Mouse (Mus musculus) MEL (cell line): ENCODE measurements at regions not wholly inside any gene's neighbourhood (a gene's known extent, or its start where the extent isn't known, plus 50 kb on each side); places are given as distances from the start of the nearest gene placed in this dataset.

ENCODE experiments used
- DNase-seq: peaks from one replicate; pipeline ENCODE4 v3.0.0; 2011; ENCODE audit warnings: low read depth, low spot score
- H3K27ac ChIP-seq: 2 replicates; pipeline ENCODE4 v1.5.1; 2012; ENCODE audit warnings: low read depth, mild to moderate bottlenecking, control low read depth, low read length, moderate library complexity; ENCODE audit not compliant: control insufficient read depth
- H3K27me3 ChIP-seq, 2 experiments: fragments of 150-350 bp in 1 of 2; sonication (generic) in 1 of 2; 2 replicates each; pipeline ENCODE4 v1.6.1; 2012; ENCODE audit warnings: low read length in 2 of 2, mild to moderate bottlenecking in 2 of 2, improper control_type of control experiment in 1 of 2, moderate library complexity in 1 of 2; ENCODE audit not compliant: insufficient read depth in 2 of 2, control insufficient read depth in 1 of 2
- H3K36me3 ChIP-seq, 2 experiments: 2 replicates each; pipeline ENCODE4 v1.6.1; 2012 to 2014; ENCODE audit warnings: low read length in 2 of 2, improper control_type of control experiment in 1 of 2, inconsistent platforms in 1 of 2, mild to moderate bottlenecking in 1 of 2; ENCODE audit not compliant: insufficient read depth in 2 of 2, control insufficient read depth in 1 of 2
- H3K4me1 ChIP-seq, 2 experiments: fragments of 150-350 bp in 1 of 2; sonication (generic) in 1 of 2; 2 replicates each; pipeline ENCODE4 v1.6.1; 2012; ENCODE audit warnings: low read length in 2 of 2, improper control_type of control experiment in 1 of 2, mild to moderate bottlenecking in 1 of 2; ENCODE audit not compliant: insufficient read depth in 2 of 2, control insufficient read depth in 1 of 2
- H3K4me3 ChIP-seq, 2 experiments: fragments of 150-350 bp in 1 of 2; sonication (generic) in 1 of 2; 2 replicates each; pipeline ENCODE4 v1.5.1; 2012; ENCODE audit warnings: low read depth in 2 of 2, low read length in 2 of 2, mild to moderate bottlenecking in 2 of 2, moderate library complexity in 2 of 2, control low read depth in 1 of 2, improper control_type of control experiment in 1 of 2; ENCODE audit not compliant: control insufficient read depth in 1 of 2, insufficient read depth in 1 of 2
- H3K79me2 ChIP-seq: 2 replicates; pipeline ENCODE4 v1.6.1; 2012; ENCODE audit warnings: mild to moderate bottlenecking, low read length, moderate library complexity; ENCODE audit not compliant: control insufficient read depth, poor library complexity, insufficient read depth
- H3K9ac ChIP-seq: 2 replicates; pipeline ENCODE4 v1.6.1; 2012; ENCODE audit warnings: low read depth, mild to moderate bottlenecking, control low read depth, low read length, moderate library complexity; ENCODE audit not compliant: control insufficient read depth, poor library complexity, severe bottlenecking
- H3K9me3 ChIP-seq: fragments of 150-350 bp; sonication (generic); replicated peaks from 2 replicates; pipeline ENCODE4 v1.6.1; 2012; ENCODE audit warnings: mild to moderate bottlenecking, low read length, improper control_type of control experiment, moderate library complexity; ENCODE audit not compliant: insufficient read depth
- CHD2 ChIP-seq: IDR thresholded peaks from 2 replicates; pipeline ENCODE4 v1.6.1; 2011; ENCODE audit warnings: low read length, improper control_type of control experiment
- CTCF ChIP-seq, 3 experiments: IDR thresholded peaks in 2 of 3; conservative IDR thresholded peaks in 1 of 3; 2 replicates each; pipeline ENCODE4 v1.5.1; 2011 to 2012; ENCODE audit warnings: low read length in 3 of 3, low read depth in 2 of 3, mild to moderate bottlenecking in 2 of 3, improper control_type of control experiment in 1 of 3, inconsistent platforms in 1 of 3, mixed read lengths in 1 of 3, moderate library complexity in 1 of 3; ENCODE audit not compliant: control insufficient read depth in 1 of 3, insufficient read depth in 1 of 3, poor library complexity in 1 of 3, severe bottlenecking in 1 of 3
- E2F4 ChIP-seq: IDR thresholded peaks from 2 replicates; pipeline ENCODE4 v1.6.1; 2011; ENCODE audit warnings: low read depth, low read length, improper control_type of control experiment, borderline replicate concordance
- ELF1 ChIP-seq: IDR thresholded peaks from 2 replicates; pipeline ENCODE4 v1.6.1; 2014; ENCODE audit warnings: low read depth, mild to moderate bottlenecking, inconsistent platforms, low read length, improper control_type of control experiment, moderate library complexity
- EP300 ChIP-seq, 2 experiments: IDR thresholded peaks; 2 replicates each; pipeline ENCODE4 v1.6.1; 2011; ENCODE audit warnings: improper control_type of control experiment in 2 of 2, low read length in 2 of 2, low read depth in 1 of 2, mild to moderate bottlenecking in 1 of 2
- JUND ChIP-seq: IDR thresholded peaks from 2 replicates; pipeline ENCODE4 v1.6.1; 2011; ENCODE audit warnings: low read depth, mild to moderate bottlenecking, improper control_type of control experiment, low read length
- KAT2A ChIP-seq: conservative IDR thresholded peaks from 2 replicates; pipeline ENCODE4 v1.6.1; 2012; ENCODE audit warnings: low read depth, low read length, improper control_type of control experiment, inconsistent platforms
- MAX ChIP-seq: IDR thresholded peaks from 2 replicates; pipeline ENCODE4 v1.6.1; 2011; ENCODE audit warnings: low read length, improper control_type of control experiment
- MYB ChIP-seq: IDR thresholded peaks from 2 replicates; pipeline ENCODE4 v1.6.1; 2011; ENCODE audit warnings: mild to moderate bottlenecking, low read depth, low read length, improper control_type of control experiment
- NELFE ChIP-seq: IDR thresholded peaks from 2 replicates; pipeline ENCODE4 v1.6.1; 2011; ENCODE audit warnings: low read depth, low read length, improper control_type of control experiment
- POLR2A ChIP-seq, 2 experiments: IDR thresholded peaks; 2 replicates each; pipeline ENCODE4 v1.6.1; 2011 to 2012; ENCODE audit warnings: low read length in 2 of 2, mild to moderate bottlenecking in 2 of 2, control low read depth in 1 of 2, improper control_type of control experiment in 1 of 2, low read depth in 1 of 2, moderate library complexity in 1 of 2; ENCODE audit not compliant: control insufficient read depth in 1 of 2, insufficient read depth in 1 of 2, poor library complexity in 1 of 2
- POLR2AphosphoS2 ChIP-seq: IDR thresholded peaks from 2 replicates; pipeline ENCODE4 v1.6.1; 2011; ENCODE audit warnings: low read length, improper control_type of control experiment
- RAD21 ChIP-seq: IDR thresholded peaks from 2 replicates; pipeline ENCODE4 v1.6.1; 2011; ENCODE audit warnings: mild to moderate bottlenecking, low read depth, low read length, improper control_type of control experiment
- RCOR1 ChIP-seq: IDR thresholded peaks from 2 replicates; pipeline ENCODE4 v1.6.1; 2012; ENCODE audit warnings: low read depth, mild to moderate bottlenecking, inconsistent platforms, low read length, improper control_type of control experiment
- SIN3A ChIP-seq: IDR thresholded peaks from 2 replicates; pipeline ENCODE4 v1.6.1; 2012; ENCODE audit warnings: low read length, improper control_type of control experiment, inconsistent platforms
- TAL1 ChIP-seq: IDR thresholded peaks from 2 replicates; pipeline ENCODE4 v1.6.1; 2012; ENCODE audit warnings: mild to moderate bottlenecking, inconsistent platforms, low read length, moderate library complexity, mixed read lengths
- TBP ChIP-seq: IDR thresholded peaks from 2 replicates; pipeline ENCODE4 v1.8.0; 2011; ENCODE audit warnings: low read depth, low read length, improper control_type of control experiment
- ZC3H11A ChIP-seq: IDR thresholded peaks from 2 replicates; pipeline ENCODE4 v1.6.1; 2012; ENCODE audit warnings: low read depth, mild to moderate bottlenecking, inconsistent platforms, low read length, improper control_type of control experiment
- ZKSCAN1 ChIP-seq: IDR thresholded peaks from 2 replicates; pipeline ENCODE4 v1.6.1; 2012; ENCODE audit warnings: low read depth, mild to moderate bottlenecking, inconsistent platforms, low read length, improper control_type of control experiment, moderate library complexity
- ZMIZ1 ChIP-seq: IDR thresholded peaks from 2 replicates; pipeline ENCODE4 v1.6.1; 2012; ENCODE audit warnings: low read depth, mild to moderate bottlenecking, inconsistent platforms, low read length, improper control_type of control experiment, moderate library complexity

- H3K79me2 ChIP-seq = no peaks in the 10 kb centered on the region
- H3K27ac ChIP-seq = no peak overlapping the region
- TF ChIP-seq SIN3A (no peak), ZKSCAN1 (no peak), EP300 (IDR thresholded peaks at IDR 0.05; ENCODE audit: low read depth in 1 of 2, low read length in 2 of 2) (no peak), ZMIZ1 (no peak), NELFE (no peak), RCOR1 (no peak), CHD2 (no peak), JUND (no peak), CTCF (IDR thresholded peaks at IDR 0.05 in 2 of 3, conservative IDR thresholded peaks at IDR 0.05 in 1 of 3; ENCODE audit: control insufficient read depth in 1 of 3, insufficient read depth in 1 of 3, low read depth in 2 of 3, low read length in 3 of 3, poor library complexity in 1 of 3, severe bottlenecking in 1 of 3) (no peak), TBP (no peak), ZC3H11A (no peak), RAD21 (no peak), ELF1 (no peak)
- H3K4me3 ChIP-seq = no peak overlapping the region
- H3K4me1 ChIP-seq = no peaks in the 10 kb centered on the region
- no peaks in the 10 kb centered on the region; a peak in 2 of 4 replicates for H3K27me3 ChIP-seq
- H3K36me3 ChIP-seq = no peaks in the 10 kb centered on the region
- no peak for DNase-seq
- no peak overlapping the region for H3K9ac ChIP-seq
- no peaks in the 10 kb centered on the region for H3K9me3 ChIP-seq
These were observed 65.6 kb upstream of the Gm45716 start for GRCm38 (mm10) chr11:90121902-90122301.

- H3K79me2 ChIP-seq = no peaks in the 10 kb centered on the region
- H3K27ac ChIP-seq = no peak overlapping the region
- no peaks in the 10 kb centered on the region for H3K4me1 ChIP-seq
- no peaks in the 10 kb centered on the region for H3K9me3 ChIP-seq
- H3K36me3 ChIP-seq = no peaks in the 10 kb centered on the region
- no peak for DNase-seq
- no peak overlapping the region for H3K9ac ChIP-seq
- H3K27me3 ChIP-seq = peaks cover 1 to 2% of the 10 kb centered on the region in 2 experiments; a peak in 3 of 4 replicates
- TF ChIP-seq EP300 (IDR thresholded peaks at IDR 0.05; ENCODE audit: low read depth in 1 of 2, low read length in 2 of 2) = no peak
- TF ChIP-seq RCOR1 = no peak
- TF ChIP-seq ZKSCAN1 = no peak
- no peak for TF ChIP-seq MYB
- TF ChIP-seq POLR2AphosphoS2 = no peak
- no peak for TF ChIP-seq RAD21
- no peak for TF ChIP-seq TAL1
- TF ChIP-seq JUND = no peak
- no peak for TF ChIP-seq POLR2A (IDR thresholded peaks at IDR 0.05; ENCODE audit: control insufficient read depth in 1 of 2, insufficient read depth in 1 of 2, low read depth in 1 of 2, low read length in 2 of 2, poor library complexity in 1 of 2)
- TF ChIP-seq KAT2A = no peak
- no peak for TF ChIP-seq E2F4
- TF ChIP-seq MAX = no peak
- H3K4me3 ChIP-seq = no peak overlapping the region
These were observed 64.8 kb upstream of the Gm45716 start for GRCm38 (mm10) chr11:90122709-90123108.
